Mouse (Mus musculus) liver, adult 2 months (tissue): Measurements from ENCODE around the gene Adgrv1.

ENCODE experiments used
- CTCF ChIP-seq: fragments of 200-500 bp; IDR thresholded peaks from 2 replicates; pipeline ENCODE4 v1.5.1; 2011; ENCODE audit warnings: low read depth, low read length, control low read depth
- POLR2A ChIP-seq: fragments of 200-500 bp; IDR thresholded peaks from 2 replicates; pipeline ENCODE4 v1.6.1; 2011; ENCODE audit warnings: low read length, control low read depth; ENCODE audit not compliant: insufficient read depth; ENCODE audit errors: extremely low read depth

- no peak for TF ChIP-seq POLR2A
- no peak for TF ChIP-seq CTCF
Measured at GRCm38 (mm10) chr13:81279351-81279736, 353.6 kb downstream of the Adgrv1 start.
